11 mouse cellular contexts compared by ENCODE assay signal in the genomic region with DNA sequence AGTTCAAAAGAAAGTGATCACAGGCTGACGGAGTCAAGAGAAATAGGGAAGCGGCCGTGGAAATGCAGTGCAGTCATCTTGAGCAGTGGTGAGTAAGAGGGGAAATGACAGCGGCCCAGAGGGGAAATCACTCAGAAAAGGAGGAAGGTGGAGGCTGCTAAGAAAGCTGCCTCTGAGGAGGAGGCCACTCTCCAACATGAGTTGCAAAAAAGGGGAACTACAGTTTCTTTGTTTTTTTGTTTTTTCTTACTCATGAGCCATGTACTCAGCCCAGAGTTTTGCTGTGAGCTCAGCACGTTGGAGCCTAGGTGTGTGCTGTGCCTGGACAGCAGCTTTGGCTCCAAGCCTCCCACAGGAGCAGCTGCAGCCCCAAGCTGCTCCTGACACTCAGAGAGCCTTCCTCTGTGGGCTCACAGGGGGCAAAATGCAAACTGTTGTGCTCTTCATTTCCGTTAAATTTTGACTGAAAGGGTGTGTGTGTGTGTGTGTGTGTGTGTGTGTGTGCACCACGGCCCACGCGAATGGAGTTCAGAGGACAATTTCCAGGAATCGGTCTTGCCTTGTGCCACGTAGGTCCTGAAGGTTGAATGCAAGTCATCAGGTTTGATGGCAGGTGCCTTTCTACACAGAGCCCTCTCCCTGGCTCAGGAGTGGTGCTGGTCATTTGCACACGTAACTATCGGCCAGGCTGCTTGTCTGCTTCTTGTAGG. TPM values are rescaled to one million over a fixed set of nuclear protein-coding genes. Genes with fewer than 3 reads are reported as not detected.
DNase-seq lines count a peak whose midpoint lies in the region; ATAC-seq and TF ChIP-seq lines count a peak whose summit lies in the region.
"Had no signal": no experiment of that assay in that cellular context is flagged by ENCODE, and none has a peak within 500 bp of the region (broad histone marks: within the 10 kb centered on the region; RNA-seq: fewer than 3 reads in every experiment).

No protein-coding gene starts in this region.

- H3K27ac ChIP-seq in liver, postnatal 0 days (ENCODE audit: low read depth) = peak overlapping the region; percentile 90
- peak overlapping the region; percentile 88 for H3K27ac ChIP-seq in spleen, adult 2 months (ENCODE audit: insufficient read depth, low read length)
- no peak overlapping the region for H3K27ac ChIP-seq in forebrain, embryonic 11.5 days (ENCODE audit: low read depth, low read length)
- H3K27ac ChIP-seq: heart, adult 2 months; neural tube, embryonic 15.5 days had no signal

- 28% methylated on average over 13 of the region's 13 CpGs for WGBS in liver, postnatal 0 days (ENCODE audit: insufficient replicate concordance)
- 17% methylated on average over 13 of the region's 13 CpGs for WGBS in spleen, adult 2 months
- 82% methylated on average over 13 of the region's 13 CpGs for WGBS in forebrain, embryonic 11.5 days

- H3K4me1 ChIP-seq in liver, postnatal 0 days (ENCODE audit: insufficient read depth) = peaks cover 19% of the 10 kb centered on the region
- H3K4me1 ChIP-seq in spleen, adult 2 months (ENCODE audit: control insufficient read depth, insufficient read depth, insufficient read length) = peaks cover 18% of the 10 kb centered on the region
- H3K4me1 ChIP-seq in forebrain, embryonic 11.5 days (replicated peaks; ENCODE audit: control insufficient read depth, insufficient read depth, low read length) = 0 out of 2 replicates have a peak, but pooled peaks cover 2% of the 10 kb centered on the region
- H3K4me1 ChIP-seq: neural tube, embryonic 15.5 days had no signal

- no peak for TF ChIP-seq CTCF in liver, postnatal 0 days (IDR thresholded peaks at IDR 0.05; ENCODE audit: low read depth)
- no peak for TF ChIP-seq CTCF in spleen, adult 2 months (IDR thresholded peaks at IDR 0.05; ENCODE audit: extremely low read depth, insufficient read depth, insufficient read length, insufficient replicate concordance)

- H3K9me3 ChIP-seq in liver, postnatal 0 days (ENCODE audit: low read length) = no peaks in the 10 kb centered on the region
- no peaks in the 10 kb centered on the region for H3K9me3 ChIP-seq in forebrain, embryonic 11.5 days (ENCODE audit: control insufficient read depth, low read length)
- H3K9me3 ChIP-seq: neural tube, embryonic 15.5 days had no signal

- peak; percentile 80 for ATAC-seq in liver, postnatal 0 days
- ATAC-seq in forebrain, embryonic 11.5 days (replicated peaks; ENCODE audit: low FRiP score) = no peak
- ATAC-seq: Patski had no signal

- peak; percentile 4 for DNase-seq in kidney, adult 11 months
- no peak for DNase-seq in kidney, postnatal 14 days
- DNase-seq in T-cell, adult 2 months (ENCODE audit: low spot score) = peak; percentile 39
- DNase-seq in liver, postnatal 0 days = peak; percentile 64
- peak; percentile 62 to 88 for DNase-seq in spleen, adult 2 months (ENCODE audit: low read depth in 1 of 2, low spot score in 2 of 2)
- DNase-seq in forebrain, embryonic 11.5 days (ENCODE audit: low spot score) = no peak
- DNase-seq in testis, postnatal 14 days (ENCODE audit: low spot score) = no peak
- no peak for DNase-seq in adrenal gland, postnatal 25 days

- no peak overlapping the region for H3K4me2 ChIP-seq in liver, postnatal 0 days (ENCODE audit: low read depth, low read length)
- no peak overlapping the region for H3K4me2 ChIP-seq in forebrain, embryonic 11.5 days (ENCODE audit: low read depth, low read length, severe bottlenecking)
- H3K4me2 ChIP-seq: neural tube, embryonic 15.5 days had no signal

- H3K4me3 ChIP-seq in liver, postnatal 0 days (ENCODE audit: low read depth, low read length) = no peak overlapping the region
- H3K4me3 ChIP-seq in spleen, adult 2 months (ENCODE audit: extremely low read depth, insufficient read depth, insufficient read length) = 0 out of 2 replicates have a peak overlapping the region, but pooled peaks have one; percentile 15
- no peak overlapping the region for H3K4me3 ChIP-seq in forebrain, embryonic 11.5 days (ENCODE audit: low read depth, low read length)
- H3K4me3 ChIP-seq: heart, adult 2 months; neural tube, embryonic 15.5 days had no signal

- no peaks in the 10 kb centered on the region for H3K36me3 ChIP-seq in liver, postnatal 0 days (replicated peaks; ENCODE audit: insufficient read depth, low read length)
- no peaks in the 10 kb centered on the region for H3K36me3 ChIP-seq in spleen, adult 2 months (ENCODE audit: control insufficient read depth, insufficient read depth, low read length)
- H3K36me3 ChIP-seq in forebrain, embryonic 11.5 days (ENCODE audit: control insufficient read depth, insufficient read depth, low read length) = no peaks in the 10 kb centered on the region
- H3K36me3 ChIP-seq: neural tube, embryonic 15.5 days had no signal

- H3K9ac ChIP-seq in liver, postnatal 0 days (replicated peaks) = no peak overlapping the region
- H3K9ac ChIP-seq in forebrain, embryonic 11.5 days (ENCODE audit: low read length) = no peak overlapping the region
- H3K9ac ChIP-seq: neural tube, embryonic 15.5 days had no signal

- TF ChIP-seq POLR2A in spleen, adult 2 months (IDR thresholded peaks at IDR 0.05; ENCODE audit: low read depth, low read length) = no peak

- H3K27me3 ChIP-seq in liver, postnatal 0 days (ENCODE audit: insufficient read depth, low read length) = no peaks in the 10 kb centered on the region
- H3K27me3 ChIP-seq in spleen, adult 2 months (ENCODE audit: control insufficient read depth, insufficient read depth, low read length) = no peaks in the 10 kb centered on the region
- no peaks in the 10 kb centered on the region for H3K27me3 ChIP-seq in forebrain, embryonic 11.5 days (ENCODE audit: control insufficient read depth, insufficient read depth, low read length)
- H3K27me3 ChIP-seq: neural tube, embryonic 15.5 days; Patski had no signal

- TF ChIP-seq EP300 in liver, postnatal 0 days (IDR thresholded peaks at IDR 0.05; ENCODE audit: low read depth) = no peak

RNA-seq across cellular contexts. Expression of gene Cass4, which starts 7.7 kb away (rescaled TPM):
- 0.59 and 0.72 TPM in 2 replicates for polyA plus RNA-seq in liver, postnatal 0 days (2015; fragmentation: Nextera tagmentation; extraction: Ambion mirVana)
- polyA plus RNA-seq in spleen, adult 2 months (2012; rRNA removed) = 1.6 and 2.0 TPM in 2 replicates
- 0.47 TPM in 1 of 2 replicates, not detected in the other for polyA plus RNA-seq in forebrain, embryonic 11.5 days (2014; fragmentation: Nextera tagmentation; extraction: Ambion mirVana)
- total RNA-seq in adrenal gland, postnatal 25 days (2021) = not detected in 2 replicates
- polyA plus RNA-seq: Patski had no signal

RNA-seq across cellular contexts. Expression of gene Cstf1, which starts 30.8 kb away (rescaled TPM):
- 16.2 and 17.1 TPM in 2 replicates for polyA plus RNA-seq in liver, postnatal 0 days (2015; fragmentation: Nextera tagmentation; extraction: Ambion mirVana)
- 26.0 and 31.5 TPM in 2 replicates for polyA plus RNA-seq in spleen, adult 2 months (2012; rRNA removed)
- polyA plus RNA-seq in forebrain, embryonic 11.5 days (2014; fragmentation: Nextera tagmentation; extraction: Ambion mirVana) = 52.5 and 53.3 TPM in 2 replicates
- total RNA-seq in adrenal gland, postnatal 25 days (2021) = 34.0 and 36.4 TPM in 2 replicates

RNA-seq across cellular contexts. Expression of gene Aurka, which starts 30.9 kb away (rescaled TPM):
- polyA plus RNA-seq in liver, postnatal 0 days (2015; fragmentation: Nextera tagmentation; extraction: Ambion mirVana) = 41.4 and 45.4 TPM in 2 replicates
- polyA plus RNA-seq in spleen, adult 2 months (2012; rRNA removed) = 8.1 and 10.0 TPM in 2 replicates
- polyA plus RNA-seq in forebrain, embryonic 11.5 days (2014; fragmentation: Nextera tagmentation; extraction: Ambion mirVana) = 192 and 193 TPM in 2 replicates
- 6.7 and 9.6 TPM in 2 replicates for total RNA-seq in adrenal gland, postnatal 25 days (2021)

RNA-seq across cellular contexts. Expression of gene Rtf2, which starts 39.1 kb away (rescaled TPM):
- 62.4 and 68.5 TPM in 2 replicates for polyA plus RNA-seq in liver, postnatal 0 days (2015; fragmentation: Nextera tagmentation; extraction: Ambion mirVana)
- polyA plus RNA-seq in spleen, adult 2 months (2012; rRNA removed) = 30.9 and 35.0 TPM in 2 replicates
- polyA plus RNA-seq in forebrain, embryonic 11.5 days (2014; fragmentation: Nextera tagmentation; extraction: Ambion mirVana) = 86.0 and 90.5 TPM in 2 replicates
- total RNA-seq in adrenal gland, postnatal 25 days (2021) = 75.6 and 85.2 TPM in 2 replicates

RNA-seq across cellular contexts. Expression of gene Fam210b, which starts 55.9 kb away (rescaled TPM):
- polyA plus RNA-seq in liver, postnatal 0 days (2015; fragmentation: Nextera tagmentation; extraction: Ambion mirVana) = 67.0 and 81.2 TPM in 2 replicates
- 15.0 and 18.1 TPM in 2 replicates for polyA plus RNA-seq in spleen, adult 2 months (2012; rRNA removed)
- 20.1 and 20.9 TPM in 2 replicates for polyA plus RNA-seq in forebrain, embryonic 11.5 days (2014; fragmentation: Nextera tagmentation; extraction: Ambion mirVana)
- total RNA-seq in adrenal gland, postnatal 25 days (2021) = 31.9 and 32.8 TPM in 2 replicates

Comparison
In these comparisons a context has a peak if more than half of its experiments do, and no peak if none do; other contexts are left out.
1. DNase-seq: peak in kidney, adult 11 months (single experiment), T-cell, adult 2 months (single experiment), liver, postnatal 0 days (single experiment) and spleen, adult 2 months (2 of 2); none in kidney, postnatal 14 days (single experiment), forebrain, embryonic 11.5 days (single experiment), testis, postnatal 14 days (single experiment) and adrenal gland, postnatal 25 days (single experiment).